Mouse (Mus musculus) small intestine, adult 2 months (tissue): ENCODE measurements around the gene Ank.

ENCODE experiments used
- CTCF ChIP-seq: fragments of 200-500 bp; IDR thresholded peaks from 2 replicates; pipeline ENCODE4 v1.5.1; 2012; ENCODE audit warnings: low read depth, mild to moderate bottlenecking, control low read depth, inconsistent platforms, low read length, moderate library complexity, mixed read lengths; ENCODE audit not compliant: insufficient replicate concordance, insufficient read length; ENCODE audit errors: extremely low read depth
- POLR2A ChIP-seq: fragments of 200-500 bp; IDR thresholded peaks from 2 replicates; pipeline ENCODE4 v1.6.1; 2012; ENCODE audit warnings: low read depth, mild to moderate bottlenecking, control low read depth, inconsistent platforms, low read length, moderate library complexity

DNA sequence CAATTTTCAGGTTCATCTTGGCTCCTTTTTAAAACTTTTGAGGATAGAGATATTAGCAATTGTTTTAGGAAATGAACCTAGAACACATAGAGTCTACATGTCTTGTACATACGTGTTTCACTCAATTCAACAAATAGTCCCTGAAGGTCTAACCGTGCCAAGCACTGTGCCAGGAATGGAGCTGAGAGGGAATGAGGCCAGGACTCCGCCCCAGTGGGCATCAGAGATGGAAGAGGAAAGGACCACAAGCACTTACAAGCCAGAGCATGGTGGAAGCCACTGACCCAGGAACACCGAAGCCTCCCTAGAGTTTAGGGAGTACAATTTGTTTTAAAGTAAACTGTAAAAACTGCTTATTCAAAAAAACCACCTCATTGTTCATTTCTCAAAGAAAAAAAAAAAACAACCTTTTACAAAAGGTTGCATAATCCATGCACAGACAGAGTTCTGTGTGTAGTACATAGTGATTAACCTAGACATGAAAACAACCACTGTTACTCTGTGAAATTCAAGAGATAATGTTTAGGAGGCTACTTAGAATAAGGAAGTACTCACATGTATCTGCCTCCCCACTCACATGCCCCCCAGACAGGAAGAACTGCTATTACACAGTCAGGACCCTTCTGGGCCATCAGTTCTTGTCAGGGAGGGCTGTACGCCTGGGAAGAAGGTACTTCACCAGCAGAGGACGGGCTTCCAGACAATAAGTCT is 154.2 kb downstream of the Ank start:
- no peak for TF ChIP-seq CTCF
- TF ChIP-seq POLR2A = no peak
